Mouse (Mus musculus): ENCODE data around the gene Pa2g4. TPM values are rescaled to one million over a fixed set of nuclear protein-coding genes. Genes with fewer than 3 reads are reported as not detected.

Pa2g4 gene
- polyA plus RNA-seq, 1 experiment from 2014 or later, result 116 TPM

DNA sequence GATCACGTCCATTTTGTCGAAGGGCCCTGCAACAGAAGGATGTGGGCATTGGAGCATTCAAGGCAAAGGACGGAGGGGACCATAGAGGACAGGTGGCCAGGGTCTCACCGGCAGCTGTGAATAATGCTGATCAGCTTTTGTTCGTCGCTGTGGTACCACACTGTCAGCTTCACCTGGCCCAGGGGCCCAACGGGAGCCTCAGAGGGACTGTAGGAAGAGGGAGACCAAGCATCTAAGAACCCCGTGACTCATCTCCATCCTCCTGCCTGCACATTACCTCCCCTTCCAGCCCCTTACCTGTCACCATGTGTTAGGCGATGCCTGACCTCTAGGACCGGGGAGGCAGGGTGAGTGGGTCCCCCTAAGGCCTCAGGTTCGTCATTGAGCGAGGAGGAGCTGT is 54.0 kb downstream of the Pa2g4 start:
- Histone ChIP-seq H3K27ac (no peak overlapping the region), H3K79me2 (ENCODE audit: inconsistent target) (no peaks in the 10 kb centered on the region), H3K36me3 (ENCODE audit: inconsistent target) (peaks cover 65% of the 10 kb centered on the region), H3K4me3 (ENCODE audit: inconsistent target) (no peak overlapping the region)
- 95% methylated on average over 12 of the region's 12 CpGs for WGBS (ENCODE audit: missing documents)

DNA sequence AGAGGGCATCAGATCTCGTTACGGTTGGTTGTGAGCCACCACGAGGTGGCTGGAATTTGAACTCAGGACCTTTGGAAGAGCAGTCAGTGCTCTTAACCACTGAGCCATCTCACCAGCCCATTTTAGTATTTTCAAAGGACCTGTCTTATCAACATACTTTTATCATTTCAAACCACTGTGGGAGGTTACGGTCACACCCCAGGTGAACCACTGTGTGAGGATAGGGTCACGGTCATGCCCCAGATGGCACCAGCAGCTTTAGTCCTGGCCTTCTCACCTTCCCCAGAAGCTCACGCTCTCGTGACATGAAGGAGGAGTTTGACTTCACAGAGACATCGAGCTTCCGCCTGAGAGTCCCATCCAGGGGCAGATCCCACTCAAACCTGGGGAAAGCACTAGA is 54.6 kb downstream of the Pa2g4 start:
- no peaks in the 10 kb centered on the region for H3K79me2 ChIP-seq (ENCODE audit: inconsistent target)
- WGBS (ENCODE audit: missing documents), result 95% methylated on average over 9 of the region's 9 CpGs
- peaks cover 60% of the 10 kb centered on the region for H3K36me3 ChIP-seq (ENCODE audit: inconsistent target)
- no peak overlapping the region for H3K4me3 ChIP-seq (ENCODE audit: inconsistent target)
- H3K27ac ChIP-seq, result no peak overlapping the region

DNA sequence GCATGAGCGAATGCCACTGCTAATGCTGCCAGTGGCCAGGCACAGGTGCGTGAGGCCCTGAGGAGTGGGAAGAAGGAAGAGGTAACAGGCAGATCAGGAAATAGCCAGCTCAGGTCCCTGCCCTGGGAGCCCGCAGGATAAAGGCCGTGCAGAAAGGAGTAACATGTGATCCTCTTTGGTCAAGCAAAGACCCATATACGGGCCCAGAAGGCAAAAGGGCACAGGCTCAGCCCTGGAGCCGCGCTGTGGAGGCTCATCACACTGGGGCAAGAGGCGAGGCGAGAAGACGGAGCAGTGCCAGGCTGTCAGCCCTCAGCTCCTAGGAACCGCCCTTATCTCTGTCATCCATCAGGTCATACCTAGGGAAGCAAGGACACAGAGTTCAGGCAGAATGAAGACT is 55.5 kb downstream of the Pa2g4 start:
- 94% methylated on average over 11 of the region's 11 CpGs for WGBS (ENCODE audit: missing documents)
- Histone ChIP-seq H3K36me3 (ENCODE audit: inconsistent target) (peaks cover 51% of the 10 kb centered on the region), H3K79me2 (ENCODE audit: inconsistent target) (no peaks in the 10 kb centered on the region), H3K4me3 (ENCODE audit: inconsistent target) (no peak overlapping the region), H3K27ac (no peak overlapping the region)

DNA sequence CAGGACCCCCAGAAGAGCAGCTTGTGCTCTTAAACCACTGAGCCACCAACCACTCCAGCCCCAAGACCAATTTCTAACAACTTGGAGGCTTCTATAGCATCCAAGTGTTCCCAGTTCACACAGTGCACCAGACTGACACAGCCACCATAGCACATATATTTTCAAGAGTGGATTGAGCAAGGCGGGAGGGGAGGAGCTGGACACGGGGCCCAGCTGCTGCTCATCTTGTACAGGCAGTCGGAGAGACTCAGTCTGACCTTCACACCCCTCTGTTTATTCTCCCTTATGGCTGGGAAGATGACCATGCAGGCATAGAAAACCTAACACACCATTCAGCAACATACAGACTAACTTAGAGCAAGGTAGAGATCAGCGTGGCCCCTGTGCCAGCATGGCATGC is 56.0 kb downstream of the Pa2g4 start:
- Histone ChIP-seq H3K27ac (no peak overlapping the region), H3K79me2 (ENCODE audit: inconsistent target) (no peaks in the 10 kb centered on the region), H3K36me3 (ENCODE audit: inconsistent target) (peaks cover 46% of the 10 kb centered on the region), H3K4me3 (ENCODE audit: inconsistent target) (no peak overlapping the region)
- 87% methylated on average over 4 of the region's 4 CpGs for WGBS (ENCODE audit: missing documents)

DNA sequence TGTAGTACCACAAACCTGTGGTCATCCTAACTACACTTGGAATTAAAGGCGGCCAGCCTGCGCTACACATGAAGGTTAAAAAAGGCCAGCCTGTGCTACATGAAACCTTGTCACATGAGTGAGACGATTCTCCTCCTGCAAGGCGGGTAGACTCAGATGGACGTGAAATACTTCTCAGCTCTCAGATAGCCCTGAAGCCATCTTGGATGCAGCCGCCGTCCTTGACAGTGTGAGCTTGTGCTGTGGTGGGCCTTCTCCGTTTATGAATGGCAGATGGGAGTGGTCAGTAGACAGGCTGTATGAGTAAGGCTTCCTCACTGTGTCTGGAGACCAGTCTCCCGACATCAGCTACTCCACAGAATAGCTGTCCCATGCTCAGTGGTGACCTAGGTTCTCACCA is 56.6 kb downstream of the Pa2g4 start:
- Histone ChIP-seq H3K79me2 (ENCODE audit: inconsistent target) (no peaks in the 10 kb centered on the region), H3K4me3 (ENCODE audit: inconsistent target) (no peak overlapping the region), H3K36me3 (ENCODE audit: inconsistent target) (peaks cover 43% of the 10 kb centered on the region), H3K27ac (no peak overlapping the region)
- 90% methylated on average over 9 of the region's 9 CpGs for WGBS (ENCODE audit: missing documents)

DNA sequence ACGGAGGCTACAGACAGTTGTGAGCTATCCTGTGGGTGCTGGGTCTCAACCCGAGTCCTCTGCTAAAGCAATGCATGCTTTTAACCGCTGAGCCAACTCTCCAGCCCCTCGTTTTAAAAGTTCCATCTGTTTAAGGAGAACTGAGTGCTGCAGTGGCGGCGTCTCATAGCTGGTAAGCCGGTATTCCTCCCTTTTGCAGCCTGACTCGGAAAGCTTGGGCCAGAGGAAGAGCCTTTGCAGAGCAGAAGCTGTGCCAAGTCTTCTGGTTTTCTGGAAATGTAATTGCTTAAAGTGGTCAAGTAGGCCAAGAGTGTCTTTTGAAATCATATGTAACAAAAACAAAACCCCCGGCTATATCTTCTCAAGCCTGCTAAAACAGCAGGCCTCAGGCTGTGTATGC is 57.5 kb downstream of the Pa2g4 start:
- peaks cover 34% of the 10 kb centered on the region for H3K36me3 ChIP-seq (ENCODE audit: inconsistent target)
- H3K4me3 ChIP-seq (ENCODE audit: inconsistent target), result no peak overlapping the region

More for the DNA sequence above, 57.5 kb downstream of the Pa2g4 start:
- WGBS (ENCODE audit: missing documents), result 91% methylated on average over 9 of the region's 9 CpGs
- H3K27ac ChIP-seq, result no peak overlapping the region
- H3K79me2 ChIP-seq (ENCODE audit: inconsistent target), result no peaks in the 10 kb centered on the region

Other genes with a start within 250 kb of the Pa2g4 start
- 83.6 to 112 TPM (median 85.3 TPM) in 3 replicates for gene Cnpy2, start 243.5 kb downstream of the Pa2g4 start, polyA plus RNA-seq (2018)
- gene Cs, start 228.3 kb downstream of the Pa2g4 start, polyA plus RNA-seq (2018), result 94.4 to 128 TPM (median 100 TPM) in 3 replicates
- 20.5 to 35.2 TPM (median 25.5 TPM) in 3 replicates for gene Coq10a, start 197.0 kb downstream of the Pa2g4 start, polyA plus RNA-seq (2018)
- gene Ankrd52, start 188.9 kb downstream of the Pa2g4 start, polyA plus RNA-seq (2018), result 23.3 to 29.3 TPM (median 26.0 TPM) in 3 replicates
- not detected in 3 replicates for gene Slc39a5, start 164.8 kb downstream of the Pa2g4 start, polyA plus RNA-seq (2018)
- gene Nabp2, start 154.5 kb downstream of the Pa2g4 start, polyA plus RNA-seq (2018), result 44.1 to 130 TPM (median 65.7 TPM) in 3 replicates
- gene Rnf41, start 154.3 kb downstream of the Pa2g4 start, polyA plus RNA-seq (2018), result 26.5 to 35.2 TPM (median 33.6 TPM) in 3 replicates
- 73.6 to 136 TPM (median 74.8 TPM) in 3 replicates for gene Smarcc2, start 106.7 kb downstream of the Pa2g4 start, polyA plus RNA-seq (2018)
- gene Myl6, start 71.8 kb downstream of the Pa2g4 start, polyA plus RNA-seq (2018), result 1,390 to 2,190 TPM (median 1,921 TPM) in 3 replicates
- 0.73 to 1.7 TPM (median 1.4 TPM) in 3 replicates for gene Myl6b, start 67.3 kb downstream of the Pa2g4 start, polyA plus RNA-seq (2018)
- 147 to 161 TPM (median 155 TPM) in 3 replicates for gene Esyt1, start 40.1 kb downstream of the Pa2g4 start, polyA plus RNA-seq (2018)
- gene Zc3h10, start 18.2 kb downstream of the Pa2g4 start, polyA plus RNA-seq (2018), result 6.7 to 13.0 TPM (median 9.6 TPM) in 3 replicates
- gene Rpl41, start 16.7 kb downstream of the Pa2g4 start, polyA plus RNA-seq (2018), result 1,107 to 2,183 TPM (median 2,047 TPM) in 3 replicates
- gene Erbb3, start 23.7 kb upstream of the Pa2g4 start, polyA plus RNA-seq (2018), result 1.2 to 1.7 TPM (median 1.4 TPM) in 3 replicates
- gene Rps26, start 60.8 kb upstream of the Pa2g4 start, polyA plus RNA-seq (2018), result 865 to 1,089 TPM (median 951 TPM) in 3 replicates
- not detected in 3 replicates for gene Ikzf4, start 80.0 kb upstream of the Pa2g4 start, polyA plus RNA-seq (2018)
- 2.9 to 4.7 TPM (median 4.4 TPM) in 3 replicates for gene Suox, start 108.1 kb upstream of the Pa2g4 start, polyA plus RNA-seq (2018)
- 97.5 to 143 TPM (median 120 TPM) in 3 replicates for gene Rab5b, start 130.3 kb upstream of the Pa2g4 start, polyA plus RNA-seq (2018)
- 0.29 to 0.67 TPM (median 0.53 TPM) in 3 replicates for gene Pmel, start 138.2 kb upstream of the Pa2g4 start, polyA plus RNA-seq (2018)
- gene Cdk2, start 139.0 kb upstream of the Pa2g4 start, polyA plus RNA-seq (2018), result 13.4 to 29.6 TPM (median 22.8 TPM) in 3 replicates
- 3.4 to 9.7 TPM (median 7.0 TPM) in 3 replicates for gene Dgka, start 178.9 kb upstream of the Pa2g4 start, polyA plus RNA-seq (2018)
- 23.3 to 27.6 TPM (median 27.0 TPM) in 3 replicates for gene Pym1, start 181.9 kb upstream of the Pa2g4 start, polyA plus RNA-seq (2018)
- 18.7 to 24.6 TPM (median 21.3 TPM) in 3 replicates for gene Mmp19, start 224.9 kb upstream of the Pa2g4 start, polyA plus RNA-seq (2018)
- 42.1 to 51.3 TPM (median 44.5 TPM) in 3 replicates for gene Dnajc14, start 238.1 kb upstream of the Pa2g4 start, polyA plus RNA-seq (2018)
- gene Tmem198b, start 238.4 kb upstream of the Pa2g4 start, polyA plus RNA-seq (2018), result 6.9 to 10.4 TPM (median 9.0 TPM) in 3 replicates